Mouse (Mus musculus) adrenal gland, postnatal 4 days (tissue): ENCODE results near the gene Phf7. TPM values are rescaled to one million over a fixed set of nuclear protein-coding genes. Genes with fewer than 3 reads are reported as not detected.

Experiments used
- DNase-seq, 2 experiments: peaks; one replicate each; pipeline ENCODE4 v3.0.0; 2021 to 2022; ENCODE audit warnings: low spot score in 2 of 2, mixed read lengths in 2 of 2
- total RNA-seq, 2 experiments: library from RNA; stranded (reverse); gene quantifications; 2 replicates each; pipeline ENCODE4 v1.2.3; 2021

Gene Phf7
- total RNA-seq, 2 experiments from 2014 or later, result 12.4 to 12.6 TPM

- DNase-seq, result no peak
Observed at GRCm38 (mm10) chr14:31233070-31233995, 17.8 kb downstream of the Phf7 start.

- DNase-seq, result no peak
Observed at GRCm38 (mm10) chr14:31232404-31233069, 18.6 kb downstream of the Phf7 start.

GRCm38 (mm10) chr14:31230442-31230841 lies 20.7 kb downstream of the Phf7 start:
- no peak for DNase-seq

GRCm38 (mm10) chr14:31228234-31228633 lies 22.9 kb downstream of the Phf7 start:
- DNase-seq, result no peak

GRCm38 (mm10) chr14:31226978-31227377 lies 24.1 kb downstream of the Phf7 start:
- DNase-seq, result no peak

- DNase-seq, result no peak
Observed at GRCm38 (mm10) chr14:31217666-31218065, 33.5 kb downstream of the Phf7 start, which contains the start of gene Sema3g. Sema3g (plus strand) TSS chr14:31217860.

- DNase-seq, result no peak
Observed at GRCm38 (mm10) chr14:31216846-31217245, 34.3 kb downstream of the Phf7 start, which contains the start of gene Nisch. Nisch (minus strand) TSS chr14:31216946.

GRCm38 (mm10) chr14:31215157-31216002 lies 35.7 kb downstream of the Phf7 start:
- no peak for DNase-seq

- DNase-seq, result no peak
Observed at GRCm38 (mm10) chr14:31214684-31215083, 36.4 kb downstream of the Phf7 start.

- no peak for DNase-seq
Observed at GRCm38 (mm10) chr14:31213868-31214267, 37.2 kb downstream of the Phf7 start.

GRCm38 (mm10) chr14:31212499-31212898 lies 38.6 kb downstream of the Phf7 start:
- DNase-seq, result no peak

- DNase-seq, result no peak
Observed at GRCm38 (mm10) chr14:31211854-31212253, 39.3 kb downstream of the Phf7 start.

- DNase-seq, result no peak
Observed at GRCm38 (mm10) chr14:31209133-31209557, 42.0 kb downstream of the Phf7 start.

- DNase-seq, result no peak
Observed at GRCm38 (mm10) chr14:31208084-31208483, 43.0 kb downstream of the Phf7 start, which contains the start of gene Tnnc1. Tnnc1 (plus strand) TSS chr14:31208312.

GRCm38 (mm10) chr14:31207070-31207830 lies 43.9 kb downstream of the Phf7 start:
- DNase-seq, result no peak

GRCm38 (mm10) chr14:31206472-31206981 lies 44.6 kb downstream of the Phf7 start:
- DNase-seq, result peak; percentile 86 to 96

GRCm38 (mm10) chr14:31205562-31206467 lies 45.3 kb downstream of the Phf7 start:
- DNase-seq, result peak; percentile 40 to 44

GRCm38 (mm10) chr14:31205244-31205561 lies 45.9 kb downstream of the Phf7 start:
- DNase-seq, result no peak

- no peak for DNase-seq
Observed at GRCm38 (mm10) chr14:31204844-31205243, 46.3 kb downstream of the Phf7 start.
